Mouse (Mus musculus) cerebellum, adult 2 months (tissue): ENCODE data around the gene Etfb.

Source experiments
- CTCF ChIP-seq: fragments of 200-500 bp; IDR thresholded peaks from 2 replicates; pipeline ENCODE4 v1.5.1; 2011; ENCODE audit warnings: low read depth, mild to moderate bottlenecking, control low read depth, low read length, moderate library complexity, borderline replicate concordance; ENCODE audit not compliant: insufficient read depth
- POLR2A ChIP-seq: fragments of 200-500 bp; IDR thresholded peaks from 2 replicates; pipeline ENCODE4 v1.6.1; 2011; ENCODE audit warnings: low read length, control low read depth, borderline replicate concordance; ENCODE audit not compliant: insufficient read depth

DNA sequence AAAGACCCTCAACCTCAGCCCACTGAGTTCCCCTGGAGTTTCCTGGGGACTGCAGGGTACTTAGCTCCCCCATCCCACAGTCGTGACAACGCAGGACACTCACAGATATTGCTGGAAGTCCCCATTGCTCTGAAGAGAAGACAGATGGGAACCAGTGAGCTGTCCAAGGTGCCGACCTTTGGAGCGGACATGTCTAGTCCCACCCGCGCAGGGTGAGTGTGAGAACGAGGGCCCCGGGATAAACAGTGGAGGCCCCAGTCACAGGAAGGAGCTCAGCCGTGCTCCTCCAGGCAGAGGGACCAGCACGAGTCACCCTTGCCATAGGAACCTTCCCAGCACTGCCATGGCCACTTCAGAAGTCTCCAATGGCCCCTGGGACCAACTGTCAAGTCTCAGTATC is 39.4 kb downstream of the Etfb start:
- TF ChIP-seq POLR2A (no peak), CTCF (no peak)
